Mouse (Mus musculus) Muller cell, postnatal 12 days (primary cell): ENCODE measurements around the gene Nos1ap.

Source experiments
- DNase-seq: peaks from one replicate; pipeline ENCODE4 v3.0.0-alpha.2; 2015; ENCODE audit errors: inconsistent ontology term

Gene Nos1ap

GRCm38 (mm10) chr1:170548192-170548795 is 41.4 kb downstream of the Nos1ap start:
- no peak for DNase-seq

- no peak for DNase-seq
Measured at GRCm38 (mm10) chr1:170546297-170546696, 43.4 kb downstream of the Nos1ap start.

DNA sequence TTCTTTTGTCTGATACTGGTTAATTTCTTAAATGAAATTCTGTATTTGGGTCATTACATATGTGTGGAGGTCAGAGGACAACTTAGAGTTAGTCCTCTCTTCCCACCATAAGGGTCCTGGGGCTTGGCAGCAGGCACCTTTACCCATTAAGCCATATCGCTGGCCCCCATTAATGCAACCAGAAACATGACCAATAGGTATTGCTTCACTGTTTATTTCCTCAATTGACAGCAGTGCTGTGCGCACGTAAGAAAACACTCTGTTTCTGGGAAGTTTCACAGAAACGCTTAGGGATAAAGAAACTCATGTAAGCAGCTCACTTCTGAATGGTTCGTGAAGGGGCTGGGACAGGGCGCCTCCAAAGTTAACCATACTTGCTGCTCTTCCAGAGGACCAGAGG is 44.4 kb downstream of the Nos1ap start:
- no peak for DNase-seq

- DNase-seq: no peak
Measured at GRCm38 (mm10) chr1:170539507-170539906, 50.2 kb downstream of the Nos1ap start.

DNA sequence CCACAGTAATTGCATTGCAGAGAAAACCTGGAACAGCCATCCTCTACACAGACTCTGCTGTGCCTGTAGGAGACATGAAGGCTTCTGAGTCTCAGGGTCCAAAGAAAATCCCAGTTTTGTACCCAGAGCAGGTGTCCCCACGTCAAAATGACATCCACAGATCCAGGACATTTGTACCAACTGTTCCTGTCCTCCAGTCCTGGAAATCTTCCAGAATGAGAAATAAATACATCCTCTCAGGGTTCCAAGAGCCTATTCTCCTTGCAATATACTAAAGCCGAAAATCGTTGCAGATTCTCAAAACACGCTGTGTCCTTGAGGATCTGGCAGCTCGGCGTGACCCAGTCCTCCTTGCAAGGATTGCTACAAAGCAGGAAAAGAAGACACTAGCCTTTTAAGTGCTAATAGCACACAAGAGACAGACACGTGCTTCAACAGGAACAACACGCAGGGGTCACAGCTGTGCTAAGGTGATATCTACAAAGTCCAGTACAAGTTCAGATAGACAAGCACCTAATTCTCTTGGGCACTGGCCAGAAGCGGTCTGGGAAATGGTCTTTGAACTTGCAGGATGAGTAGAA is 51.1 kb downstream of the Nos1ap start:
- no peak for DNase-seq

DNA sequence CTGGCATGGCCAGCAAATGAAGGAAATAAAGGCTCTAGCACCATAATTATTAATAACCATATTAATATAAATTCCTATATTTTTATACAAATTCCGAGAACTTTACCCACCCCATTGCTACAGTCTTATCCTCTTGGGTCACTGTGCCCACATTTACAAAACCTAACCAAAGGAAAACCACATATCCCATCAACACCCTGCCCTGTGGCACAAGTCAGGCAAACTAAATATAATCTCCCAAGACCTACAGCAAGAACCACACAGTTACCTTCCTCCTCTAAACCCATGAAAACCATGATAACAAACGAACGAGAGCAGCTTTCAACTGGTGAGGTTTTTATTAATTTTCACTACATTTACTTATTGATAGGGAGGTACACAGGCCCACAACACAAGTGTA is 53.3 kb downstream of the Nos1ap start:
- DNase-seq: no peak

GRCm38 (mm10) chr1:170535221-170535620 is 54.4 kb downstream of the Nos1ap start:
- DNase-seq: peak; percentile 64

GRCm38 (mm10) chr1:170531286-170531685 is 58.4 kb downstream of the Nos1ap start:
- no peak for DNase-seq

DNA sequence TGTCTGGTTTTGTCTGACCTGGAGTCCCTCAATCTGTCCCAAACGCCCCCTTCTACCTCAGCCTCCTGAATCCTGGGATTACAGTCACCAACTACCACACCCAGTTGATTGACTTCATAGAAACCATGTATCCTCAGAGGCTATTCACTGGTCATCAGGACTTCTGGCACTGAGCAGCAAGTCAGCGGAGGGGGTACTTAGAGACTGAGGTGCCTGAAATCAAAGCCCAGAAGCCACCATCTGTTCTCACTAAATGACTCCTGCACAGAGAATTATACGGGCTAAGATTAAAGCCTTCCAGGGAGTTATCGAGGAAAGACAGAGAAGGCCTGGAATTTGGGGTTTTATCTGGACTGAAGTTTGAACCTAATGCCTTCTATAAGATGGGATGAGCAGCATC is 59.2 kb downstream of the Nos1ap start:
- no peak for DNase-seq

DNA sequence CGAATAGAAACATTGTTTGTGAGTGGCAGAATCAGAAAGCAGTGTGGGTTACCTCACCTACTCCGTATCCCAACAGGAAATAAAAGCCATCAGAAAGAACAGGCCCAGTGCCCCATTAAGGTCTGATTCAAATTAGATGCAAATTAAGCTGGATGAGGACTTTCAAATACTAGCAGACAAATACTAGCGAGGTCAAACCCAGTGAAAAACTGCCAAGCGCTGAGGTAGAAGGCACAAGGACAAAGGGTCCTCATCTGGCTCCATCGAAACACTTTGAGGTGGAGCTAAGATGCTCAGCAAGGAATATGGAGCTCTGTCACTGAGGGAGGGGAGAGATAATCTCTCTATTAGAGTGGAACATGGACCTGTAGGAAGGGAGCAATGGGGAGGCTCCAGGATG is 66.8 kb downstream of the Nos1ap start:
- DNase-seq: no peak

GRCm38 (mm10) chr1:170521520-170522205 is 68.0 kb downstream of the Nos1ap start:
- peak; percentile 77 for DNase-seq

DNA sequence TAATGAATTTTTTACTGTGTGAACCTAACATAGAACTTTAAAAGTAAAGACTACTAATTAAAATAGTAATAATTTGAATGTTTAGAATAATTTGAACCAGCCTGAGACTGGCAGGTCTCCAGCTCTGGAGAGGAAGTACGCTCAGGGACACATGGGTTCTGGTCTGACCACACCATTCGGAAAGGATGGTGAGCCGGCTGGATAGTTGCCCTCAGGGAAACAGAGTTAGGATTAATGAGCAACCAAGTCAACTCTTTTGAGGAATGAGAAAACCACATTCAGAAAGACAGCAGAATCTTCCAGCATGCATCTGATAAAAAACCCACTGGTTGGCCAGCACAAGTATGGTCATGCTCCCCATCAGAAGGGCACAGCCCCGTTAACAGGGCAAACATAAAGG is 69.5 kb downstream of the Nos1ap start:
- DNase-seq: no peak

- no peak for DNase-seq
Measured at GRCm38 (mm10) chr1:170519631-170520030, 70.0 kb downstream of the Nos1ap start.

DNA sequence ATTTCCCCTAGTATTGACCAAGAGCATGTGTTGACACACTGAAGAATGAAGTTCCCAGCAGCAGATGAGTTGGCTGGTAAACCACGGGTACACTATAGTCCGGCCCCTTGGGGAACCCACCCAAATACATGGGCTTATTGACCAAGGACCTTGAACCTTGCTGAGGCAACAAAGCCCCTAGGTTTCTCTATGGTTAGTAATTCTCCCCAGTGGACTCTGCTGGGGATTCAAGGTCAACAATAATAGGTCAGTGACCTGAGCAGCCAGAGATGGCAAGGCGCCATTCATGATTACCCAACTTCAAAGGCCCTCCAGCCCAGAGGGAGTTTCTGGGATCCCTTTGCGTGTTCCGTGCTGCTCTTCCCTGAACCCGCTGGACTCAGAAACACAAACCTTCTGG is 73.5 kb downstream of the Nos1ap start:
- DNase-seq: peak; percentile 36

GRCm38 (mm10) chr1:170515455-170515854 is 74.2 kb downstream of the Nos1ap start:
- DNase-seq: no peak

DNA sequence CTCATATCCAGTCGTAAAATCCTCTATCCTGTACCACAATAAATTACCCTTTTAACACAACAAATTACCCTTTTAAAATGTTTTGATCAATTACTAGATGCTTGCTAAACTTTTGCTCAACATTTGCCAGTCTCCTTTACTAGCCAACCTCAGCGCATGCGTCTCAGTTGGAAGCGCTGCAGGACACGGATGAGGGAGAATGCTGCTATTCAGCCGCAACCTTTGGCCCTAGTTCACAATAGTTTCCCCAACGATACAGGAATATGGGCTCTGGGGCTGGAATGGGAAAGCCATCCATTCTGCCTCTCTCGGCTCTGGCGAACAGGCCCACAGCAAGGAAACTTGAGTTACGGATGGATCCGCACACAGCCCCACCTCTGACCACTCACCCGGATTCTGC is 75.4 kb downstream of the Nos1ap start:
- no peak for DNase-seq

DNA sequence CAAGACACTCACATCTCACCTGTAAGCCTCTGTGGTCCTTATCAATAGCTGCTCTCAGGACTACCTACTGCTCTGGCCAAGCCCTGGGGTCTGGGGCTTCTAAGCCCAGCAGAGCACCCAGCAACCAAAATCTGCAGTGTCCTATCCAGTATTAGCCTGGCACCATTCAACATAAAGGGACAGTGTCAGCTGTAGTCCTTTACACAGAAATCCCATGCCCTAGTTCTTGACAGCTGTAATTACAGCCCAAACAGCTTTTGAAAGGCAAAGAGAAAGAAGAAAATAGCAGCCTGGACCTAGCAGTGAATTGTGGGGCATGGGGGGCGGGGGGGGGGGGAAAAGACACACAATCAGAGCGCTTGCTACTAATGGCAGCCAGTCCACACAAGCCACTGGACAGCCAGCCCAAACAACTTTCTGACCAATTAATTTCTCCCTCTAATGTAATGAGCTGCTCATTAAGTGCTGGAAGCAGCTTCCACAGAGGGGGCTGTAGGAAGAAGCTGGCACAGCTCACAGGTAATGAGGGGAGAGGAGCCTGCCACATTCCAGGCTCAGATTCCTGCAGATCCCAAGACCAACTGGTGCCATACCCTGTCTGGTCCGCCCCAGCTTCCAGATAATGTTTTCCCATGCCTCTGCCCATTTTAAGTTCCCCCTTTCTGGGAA is 77.1 kb downstream of the Nos1ap start:
- DNase-seq: peak; percentile 87

- no peak for DNase-seq
Measured at GRCm38 (mm10) chr1:170510595-170511240, 78.9 kb downstream of the Nos1ap start.

GRCm38 (mm10) chr1:170506309-170506708 is 83.4 kb downstream of the Nos1ap start:
- DNase-seq: no peak

DNA sequence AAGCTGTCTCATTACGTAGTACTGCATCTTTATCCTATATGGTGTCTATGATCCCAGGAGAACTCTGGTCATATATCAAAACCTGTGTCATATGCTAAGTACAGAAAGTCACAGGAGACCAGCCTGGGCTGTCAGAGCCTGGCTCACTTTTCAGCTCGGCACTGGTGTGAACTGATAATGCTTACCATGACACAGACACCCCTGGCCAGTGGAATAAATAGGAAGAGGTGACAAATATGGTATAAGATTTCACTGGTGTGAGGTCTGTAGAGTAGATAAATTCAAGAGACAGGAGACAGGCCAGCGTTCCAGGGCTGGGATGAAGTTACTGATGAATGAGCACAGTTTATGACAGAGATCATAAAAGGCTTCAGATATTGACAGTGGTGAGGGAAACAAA is 84.6 kb downstream of the Nos1ap start:
- DNase-seq: no peak

- no peak for DNase-seq
Measured at GRCm38 (mm10) chr1:170504378-170504777, 85.3 kb downstream of the Nos1ap start.

DNA sequence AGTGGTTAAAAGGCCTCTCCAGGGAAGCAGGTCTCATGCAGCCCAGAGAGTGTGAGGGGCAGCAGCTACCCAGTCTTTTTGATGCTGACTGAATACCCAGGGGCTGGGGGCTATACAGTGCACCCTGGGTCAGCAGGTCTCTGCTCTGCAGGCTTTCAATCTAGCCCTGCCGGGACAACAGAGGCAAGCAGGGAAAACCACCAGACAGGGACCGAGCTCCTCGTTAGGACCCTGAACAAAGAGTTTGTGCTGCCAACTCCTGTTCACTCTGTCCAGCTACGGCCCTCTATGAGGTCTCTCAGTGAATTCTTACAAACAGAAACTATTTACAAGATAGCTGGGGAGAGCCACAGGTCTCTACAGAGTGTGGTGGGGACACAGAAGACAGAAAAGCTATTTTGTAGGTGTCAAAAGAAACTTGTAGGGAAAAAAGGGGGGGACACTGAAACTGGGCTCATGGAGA is 86.4 kb downstream of the Nos1ap start:
- DNase-seq: peak; percentile 62
